Mouse (Mus musculus): ENCODE results near the gene Glis3. TPM values are rescaled to one million over a fixed set of nuclear protein-coding genes. Genes with fewer than 3 reads are reported as not detected.

Gene Glis3
- total RNA-seq, 2 experiments from 2014 or later, result 6.5 to 6.7 TPM

DNA sequence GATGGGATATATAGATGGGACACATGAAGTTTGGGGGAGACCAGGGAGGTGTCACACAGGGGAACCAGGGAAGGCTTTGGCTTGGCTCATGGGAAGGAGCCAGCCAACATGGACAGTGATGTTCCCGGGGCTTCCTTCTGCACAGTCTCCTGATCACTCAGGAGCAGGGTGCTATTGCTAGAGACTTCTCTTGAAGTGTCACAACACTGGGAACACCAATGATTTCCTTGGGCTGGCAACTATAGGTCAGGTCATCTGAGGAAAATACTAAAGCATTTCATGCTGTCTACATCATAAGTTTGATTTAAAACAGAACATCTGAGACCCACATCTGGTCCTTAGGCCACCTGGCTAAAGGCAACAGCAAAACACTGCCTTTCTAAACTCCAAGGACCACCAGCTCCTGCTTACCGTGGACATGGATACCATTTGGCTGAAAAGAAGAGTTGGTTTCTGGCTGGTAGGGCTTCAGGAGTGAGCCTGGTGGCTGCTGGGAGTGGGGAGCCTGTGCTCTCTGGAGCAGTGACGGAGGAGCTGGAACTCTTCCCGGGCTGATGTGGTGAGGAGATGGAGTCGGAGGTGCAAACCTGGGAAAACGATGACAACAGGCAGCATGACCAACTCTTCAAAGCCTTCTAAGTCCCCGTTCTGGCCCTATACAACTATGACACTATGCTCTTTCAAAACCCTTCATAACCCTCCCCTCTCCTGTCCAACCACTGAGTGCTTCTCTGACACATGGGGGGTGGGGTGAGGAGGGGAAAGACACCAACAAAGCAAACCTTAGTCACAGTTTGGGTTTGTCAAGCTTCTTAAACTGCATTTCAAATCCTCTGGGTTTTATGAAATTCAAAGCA is 396.4 kb downstream of the Glis3 start:
- Histone ChIP-seq H3K27ac (no peak overlapping the region), H3K4me3 (no peak overlapping the region)
- no peak for TF ChIP-seq CTCF (IDR thresholded peaks at IDR 0.05)
- intact Hi-C loops (cut with DNase I), result no loop called here
- no peak for DNase-seq (ENCODE audit: extremely low spot score in 1 of 2, low spot score in 2 of 2)

DNA sequence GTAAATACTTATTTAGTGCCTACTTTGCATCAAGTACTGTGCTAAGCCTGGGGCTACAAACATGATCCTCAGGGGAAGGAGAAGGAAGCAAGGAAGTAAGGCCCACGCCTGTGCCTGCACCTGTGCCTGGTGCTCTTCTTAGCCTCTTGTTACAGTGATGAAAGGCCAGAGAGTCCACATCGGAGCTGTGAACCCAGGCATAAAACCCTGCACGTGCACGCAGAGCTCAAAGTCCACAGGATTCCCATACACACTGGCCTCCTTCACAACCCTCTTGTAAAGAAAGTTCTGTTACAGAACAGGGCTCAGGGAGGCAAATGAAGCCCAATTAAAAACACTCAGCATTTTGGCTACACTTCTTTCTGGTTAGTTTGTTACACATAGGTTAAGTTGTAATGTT is 398.5 kb downstream of the Glis3 start:
- DNase-seq (ENCODE audit: extremely low spot score in 1 of 2, low spot score in 2 of 2), result no peak
- Histone ChIP-seq H3K27ac (no peak overlapping the region), H3K4me3 (no peak overlapping the region)
- intact Hi-C loops (cut with DNase I), result no loop called here
- no peak for TF ChIP-seq CTCF (IDR thresholded peaks at IDR 0.05)

DNA sequence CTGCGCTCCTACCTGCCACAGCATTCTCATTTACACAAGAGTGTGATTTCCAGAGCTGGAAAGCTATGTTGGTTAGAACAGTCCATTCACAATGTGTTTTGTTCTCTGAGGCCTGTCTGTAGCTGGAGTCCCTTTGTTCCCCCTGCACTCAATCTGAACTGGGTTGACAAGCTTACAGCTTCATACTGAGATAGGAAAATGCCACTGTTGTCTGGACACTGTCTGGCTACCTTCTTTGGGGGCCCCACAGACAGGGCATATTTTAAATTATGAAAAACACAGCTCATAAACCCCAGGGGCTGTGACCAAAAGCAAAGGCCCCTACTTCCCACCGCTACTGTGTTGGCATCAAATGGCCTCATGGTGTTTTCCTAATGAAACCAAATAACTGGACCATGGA is 402.8 kb downstream of the Glis3 start:
- TF ChIP-seq CTCF (IDR thresholded peaks at IDR 0.05), result no peak
- H3K4me3 ChIP-seq, result no peak overlapping the region
- intact Hi-C loops (cut with DNase I), result no loop called here
- no peak for DNase-seq (ENCODE audit: extremely low spot score in 1 of 2, low spot score in 2 of 2)
- no peak overlapping the region for H3K27ac ChIP-seq

DNA sequence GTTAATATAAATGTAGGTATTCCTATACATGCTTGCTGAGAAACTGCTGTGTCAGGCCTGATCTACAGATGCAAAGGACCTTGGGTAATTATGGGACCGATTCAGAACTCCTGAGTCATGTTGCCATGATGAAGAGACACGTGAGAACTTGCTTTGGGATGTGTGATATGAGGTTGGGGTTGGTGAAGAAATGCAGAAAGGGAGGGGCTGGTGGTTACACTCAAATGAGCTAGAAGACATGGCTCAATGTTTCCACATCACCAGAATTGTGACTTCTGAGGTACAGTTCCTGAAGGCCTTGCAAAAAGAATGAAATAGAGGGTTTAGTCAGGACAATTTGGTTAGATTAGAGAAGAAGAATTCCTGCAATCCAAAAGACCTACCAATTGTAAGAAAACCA is 405.4 kb downstream of the Glis3 start:
- DNase-seq (ENCODE audit: extremely low spot score in 1 of 2, low spot score in 2 of 2), result no peak
- intact Hi-C loops (cut with DNase I), result no loop called here
- no peak for TF ChIP-seq CTCF (IDR thresholded peaks at IDR 0.05)

DNA sequence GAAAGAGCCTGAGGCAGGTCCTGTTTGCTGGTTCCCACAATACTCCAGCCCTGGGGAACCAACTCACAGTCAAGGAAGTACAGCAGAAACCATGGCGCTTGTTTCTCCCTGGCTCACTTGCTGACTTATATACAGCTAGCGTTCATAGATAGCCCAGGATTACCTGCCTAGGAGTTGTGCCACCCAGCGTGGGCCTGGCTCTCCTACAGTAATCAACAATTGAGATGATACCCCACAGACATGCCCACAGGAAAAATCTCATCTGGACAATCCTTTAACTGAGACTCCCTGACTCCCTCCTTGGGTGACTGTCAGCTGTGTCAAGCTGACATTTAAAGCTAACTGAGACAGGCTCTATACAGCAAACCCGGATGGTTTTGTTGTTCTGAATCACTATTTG is 405.9 kb downstream of the Glis3 start:
- Histone ChIP-seq H3K27ac (no peak overlapping the region), H3K4me3 (no peak overlapping the region)
- TF ChIP-seq CTCF (IDR thresholded peaks at IDR 0.05), result no peak
- no peak for DNase-seq (ENCODE audit: extremely low spot score in 1 of 2, low spot score in 2 of 2)
- intact Hi-C loops (cut with DNase I), result no loop called here

More for the DNA sequence above, 405.4 kb downstream of the Glis3 start:
- H3K4me3 ChIP-seq, result no peak overlapping the region
- no peak overlapping the region for H3K27ac ChIP-seq

DNA sequence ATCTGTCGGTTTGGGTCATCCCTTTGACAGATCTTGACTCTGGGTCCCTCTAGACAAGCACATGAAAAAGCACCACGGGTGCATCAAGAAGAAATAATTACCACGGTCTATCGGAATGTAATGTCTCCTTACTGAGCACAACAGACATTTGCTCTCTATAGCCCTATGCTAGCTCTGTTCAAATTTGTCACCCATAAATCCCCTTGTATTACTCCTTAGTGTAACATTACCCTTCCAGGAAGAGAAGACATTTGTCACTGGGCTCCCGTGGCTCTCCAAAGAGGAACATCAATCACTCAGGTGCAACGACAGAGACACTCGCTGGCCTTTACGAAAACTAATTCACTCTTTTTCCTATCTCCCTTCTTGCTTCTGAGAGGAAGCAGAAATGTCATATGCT is 413.0 kb downstream of the Glis3 start:
- H3K4me3 ChIP-seq, result no peak overlapping the region
- TF ChIP-seq CTCF (IDR thresholded peaks at IDR 0.05), result no peak
- no peak overlapping the region for H3K27ac ChIP-seq
- DNase-seq (ENCODE audit: extremely low spot score in 1 of 2, low spot score in 2 of 2), result no peak
- intact Hi-C loops (cut with DNase I), result no loop called here

DNA sequence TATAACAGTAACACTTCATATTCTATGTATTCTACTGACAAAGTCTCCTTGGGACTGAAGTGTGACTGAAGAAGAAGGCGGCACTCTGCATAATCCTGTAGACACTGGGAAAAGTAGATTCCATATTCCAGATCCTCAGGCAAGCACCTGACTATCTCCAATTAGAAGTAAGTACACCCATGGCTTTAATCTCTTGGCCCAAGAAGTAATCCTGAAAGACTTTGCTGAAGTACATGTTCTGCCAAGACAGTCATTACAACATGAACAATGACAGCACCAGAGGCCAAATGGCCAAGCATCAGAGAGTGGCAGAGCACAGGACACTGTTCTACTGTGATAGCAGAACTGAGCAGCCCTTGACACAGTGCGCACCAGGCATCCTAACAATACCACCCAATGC is 414.1 kb downstream of the Glis3 start:
- no peak for TF ChIP-seq CTCF (IDR thresholded peaks at IDR 0.05)
- Histone ChIP-seq H3K4me3 (no peak overlapping the region), H3K27ac (no peak overlapping the region)
- intact Hi-C loops (cut with DNase I), result no loop called here
- DNase-seq (ENCODE audit: extremely low spot score in 1 of 2, low spot score in 2 of 2), result no peak

DNA sequence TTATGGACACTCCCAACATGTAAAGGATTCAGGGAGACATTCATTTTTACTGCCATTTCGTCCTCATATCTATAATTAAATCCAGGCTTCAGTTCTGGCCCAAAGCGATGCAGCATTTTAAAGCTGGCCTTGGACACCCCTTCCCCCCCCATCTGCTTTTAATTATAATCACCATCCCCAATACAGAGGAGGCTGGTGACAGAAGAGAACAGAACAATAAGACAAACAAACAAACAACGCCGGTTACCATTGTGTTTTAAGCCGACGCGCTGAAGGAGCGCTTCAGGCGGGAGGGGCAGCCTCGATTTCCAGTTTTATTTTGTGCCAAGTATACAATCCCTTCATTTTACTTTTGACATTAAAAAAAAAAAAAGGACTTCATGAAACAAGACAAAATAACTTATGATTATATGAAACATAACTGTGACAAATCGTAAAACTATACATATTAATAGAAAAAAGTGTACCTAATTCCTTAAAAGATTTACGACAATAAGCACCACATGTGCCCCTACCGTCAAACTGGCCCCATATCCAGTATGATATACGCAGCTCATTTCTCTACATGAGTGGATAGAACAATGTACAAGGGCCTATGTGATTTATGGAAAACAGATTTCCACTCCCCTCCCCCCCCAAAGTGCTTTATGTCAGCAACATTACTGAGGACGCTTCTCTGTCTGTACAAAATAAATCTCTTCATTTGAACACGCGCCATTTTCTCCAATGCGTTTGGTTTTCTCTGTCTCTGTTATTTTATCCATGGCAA is 420.8 kb downstream of the Glis3 start:
- no peak overlapping the region for H3K27ac ChIP-seq
- intact Hi-C loops (cut with DNase I), result no loop called here
- no peak overlapping the region for H3K4me3 ChIP-seq
- DNase-seq (ENCODE audit: extremely low spot score in 1 of 2, low spot score in 2 of 2), result no peak
- no peak for TF ChIP-seq CTCF (IDR thresholded peaks at IDR 0.05)

DNA sequence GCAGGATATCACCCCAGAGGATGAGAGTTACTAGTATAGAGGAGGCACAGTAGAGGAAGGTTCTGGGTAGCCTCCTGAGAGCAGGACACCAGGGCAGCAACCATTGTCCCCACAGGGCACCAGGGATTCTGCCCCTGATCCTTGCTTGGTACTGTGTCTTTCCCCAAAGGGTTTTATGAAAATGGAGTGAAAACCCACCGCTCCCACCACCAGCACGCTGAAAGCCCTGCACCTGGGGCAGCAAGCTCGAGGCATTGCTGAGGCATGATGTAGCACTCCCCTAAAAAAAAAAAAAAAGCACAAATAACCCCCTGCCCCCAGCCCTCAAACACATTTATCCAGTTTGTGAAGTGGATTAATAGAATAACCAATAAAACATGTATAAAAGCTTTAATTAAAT is 421.4 kb downstream of the Glis3 start:
- H3K27ac ChIP-seq, result no peak overlapping the region
- no peak for DNase-seq (ENCODE audit: extremely low spot score in 1 of 2, low spot score in 2 of 2)
- H3K4me3 ChIP-seq, result no peak overlapping the region
- intact Hi-C loops (cut with DNase I), result no loop called here
- no peak for TF ChIP-seq CTCF (IDR thresholded peaks at IDR 0.05)

DNA sequence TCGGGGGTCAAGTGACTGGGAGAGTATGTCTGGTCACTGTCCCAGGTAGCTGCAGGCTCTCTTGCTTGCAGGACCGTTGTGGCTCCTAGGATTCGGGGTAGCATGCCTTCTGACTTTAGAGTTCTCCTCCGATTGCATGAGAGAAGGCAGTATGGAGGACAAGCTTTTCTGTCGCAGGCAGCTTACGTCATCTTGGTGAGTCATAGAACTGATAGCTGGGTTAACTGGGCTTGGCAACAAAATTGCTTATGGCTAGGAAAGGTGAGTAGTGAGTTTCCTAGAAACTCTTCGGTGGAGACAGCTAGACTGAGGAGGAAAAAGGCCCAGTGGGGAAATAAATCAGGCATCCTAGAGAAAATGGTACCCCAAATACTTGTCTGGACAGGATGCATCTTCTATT is 432.5 kb downstream of the Glis3 start:
- no peak for DNase-seq (ENCODE audit: extremely low spot score in 1 of 2, low spot score in 2 of 2)
- H3K4me3 ChIP-seq, result no peak overlapping the region
- no peak overlapping the region for H3K27ac ChIP-seq
- intact Hi-C loops (cut with DNase I), result no loop called here
- TF ChIP-seq CTCF (IDR thresholded peaks at IDR 0.05), result no peak

DNA sequence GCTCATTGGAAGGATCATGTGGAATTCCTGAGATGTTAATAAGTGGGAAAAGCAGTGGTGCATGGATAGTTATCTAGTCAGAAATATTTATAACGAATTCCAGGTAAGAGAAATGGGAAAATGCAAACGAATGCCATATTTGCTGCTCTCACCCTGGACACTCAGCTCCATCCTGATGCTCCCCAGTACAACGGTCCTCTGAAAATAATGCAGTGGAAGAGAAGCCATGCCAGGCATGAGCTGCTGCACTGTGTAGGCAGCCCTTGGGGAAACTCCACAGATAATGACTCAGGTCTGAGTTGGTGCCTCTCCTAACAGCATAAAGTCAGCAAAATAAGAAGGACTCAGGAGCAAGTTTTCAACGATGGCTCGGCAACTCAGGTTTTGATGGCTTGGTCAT is 433.7 kb downstream of the Glis3 start:
- H3K27ac ChIP-seq, result no peak overlapping the region
- intact Hi-C loops (cut with DNase I), result no loop called here
- H3K4me3 ChIP-seq, result no peak overlapping the region
- TF ChIP-seq CTCF (IDR thresholded peaks at IDR 0.05), result no peak
- DNase-seq (ENCODE audit: extremely low spot score in 1 of 2, low spot score in 2 of 2), result no peak

DNA sequence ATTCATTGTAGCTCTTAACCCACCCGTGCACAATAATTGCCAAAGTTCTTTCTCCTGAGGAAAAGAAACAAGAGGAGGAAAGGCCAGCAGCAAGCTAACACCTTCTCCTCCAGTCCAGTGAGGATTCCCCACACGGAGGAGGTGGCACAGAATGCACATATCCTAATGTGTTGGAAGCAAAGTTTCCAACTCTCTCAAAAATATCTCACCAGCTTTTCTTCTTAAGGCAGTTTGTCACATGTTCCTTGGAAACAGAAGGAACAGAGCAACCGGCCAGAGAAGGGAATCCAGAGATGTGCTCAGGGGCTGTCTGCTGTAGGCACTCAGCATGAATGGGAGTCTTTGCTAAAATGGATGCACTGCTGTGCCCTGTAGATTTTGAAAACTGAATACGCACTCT is 441.8 kb downstream of the Glis3 start:
- no peak for DNase-seq (ENCODE audit: extremely low spot score in 1 of 2, low spot score in 2 of 2)
- no peak for TF ChIP-seq CTCF (IDR thresholded peaks at IDR 0.05)
- Histone ChIP-seq H3K4me3 (no peak overlapping the region), H3K27ac (no peak overlapping the region)
- intact Hi-C loops (cut with DNase I), result loop anchor here (5.0 kb wide), 1 partner anchor 264 kb away; no protein-coding TSS in a partner anchor
